8 mouse cellular contexts compared by ENCODE assay signal in the genomic region with DNA sequence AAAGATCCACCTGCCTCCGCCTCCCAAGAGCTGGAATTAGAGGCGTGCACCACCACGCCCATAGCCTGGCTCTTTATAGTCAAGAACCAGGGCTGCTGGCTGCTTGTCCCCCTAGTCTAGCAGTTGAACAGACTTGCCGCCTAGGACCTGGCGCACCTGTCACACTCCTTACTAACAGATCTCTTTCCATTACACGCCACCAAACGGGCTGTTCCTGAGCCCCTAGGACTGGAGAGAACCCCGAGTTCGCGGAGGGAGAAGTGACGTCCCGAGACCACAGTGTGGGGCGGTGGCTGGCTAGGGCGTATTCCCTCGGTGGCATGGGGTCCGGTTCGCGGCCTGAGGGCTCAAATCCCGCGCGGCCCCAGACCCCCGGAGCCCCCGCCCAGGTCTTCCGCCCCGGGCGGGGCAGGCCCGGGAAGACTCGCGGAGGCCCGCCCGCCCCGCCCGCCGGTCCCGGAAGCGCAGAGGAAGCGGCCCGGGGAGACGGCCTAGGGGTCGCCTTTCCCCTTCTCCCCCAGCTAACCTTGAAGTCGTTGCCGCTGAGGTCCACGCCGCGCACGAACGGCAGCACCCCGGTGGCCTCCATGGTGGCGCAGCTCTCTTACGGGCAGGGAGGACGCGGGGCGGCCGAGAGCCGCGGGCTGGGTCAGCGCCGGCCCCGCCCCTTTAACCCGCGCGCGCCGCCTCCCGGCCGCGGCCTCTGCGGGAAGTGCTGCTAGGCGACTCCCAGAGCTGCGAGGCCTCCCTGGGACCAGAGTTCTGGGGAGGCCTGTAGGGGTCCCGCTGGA. TPM values are rescaled to one million over a fixed set of nuclear protein-coding genes. Genes with fewer than 3 reads are reported as not detected.
DNase-seq lines count a peak whose midpoint lies in the region; ATAC-seq lines count a peak whose summit lies in the region.

A gene (minus strand): TSS at position 663 of the 791 bp plus-strand sequence.

- no peaks in the 10 kb centered on the region for H3K9me3 ChIP-seq in heart, embryonic 11.5 days (replicated peaks; ENCODE audit: control insufficient read depth, low read length)
- H3K9me3 ChIP-seq in kidney, embryonic 16.5 days (ENCODE audit: low read length): no peaks in the 10 kb centered on the region
- no peaks in the 10 kb centered on the region for H3K9me3 ChIP-seq in liver, embryonic 12.5 days (replicated peaks)
- no peaks in the 10 kb centered on the region for H3K9me3 ChIP-seq in stomach, embryonic 14.5 days (ENCODE audit: control insufficient read depth, low read depth, low read length)

- peak within 1 kb of the TSS; percentile 85 for H3K27ac ChIP-seq in heart, embryonic 11.5 days (ENCODE audit: low read depth, low read length)
- H3K27ac ChIP-seq in kidney, embryonic 16.5 days (ENCODE audit: low read length): peak within 1 kb of the TSS; percentile 84
- H3K27ac ChIP-seq in liver, embryonic 12.5 days: peak within 1 kb of the TSS; percentile 89
- H3K27ac ChIP-seq in stomach, embryonic 14.5 days (ENCODE audit: low read length): peak within 1 kb of the TSS; percentile 89

- peaks cover 37% of the 10 kb centered on the region for H3K36me3 ChIP-seq in heart, embryonic 11.5 days (ENCODE audit: control insufficient read depth, insufficient read depth, low read length)
- H3K36me3 ChIP-seq in kidney, embryonic 16.5 days (ENCODE audit: insufficient read depth, low read length): peaks cover 33% of the 10 kb centered on the region
- peaks cover 46% of the 10 kb centered on the region for H3K36me3 ChIP-seq in liver, embryonic 12.5 days
- H3K36me3 ChIP-seq in stomach, embryonic 14.5 days (ENCODE audit: control insufficient read depth, insufficient read depth, low read length): peaks cover 19% of the 10 kb centered on the region

- peak; percentile 69 for ATAC-seq in erythroblast, adult 5-6 weeks (replicated peaks; ENCODE audit: low FRiP score, poor library complexity, severe bottlenecking)
- ATAC-seq in heart, embryonic 11.5 days (replicated peaks; ENCODE audit: insufficient number of reproducible peaks, low FRiP score, low TSS enrichment): peak; percentile 78
- ATAC-seq in kidney, embryonic 16.5 days (ENCODE audit: low FRiP score, low TSS enrichment): peak; percentile 81
- peak; percentile 77 for ATAC-seq in liver, embryonic 12.5 days
- peak; percentile 66 for ATAC-seq in stomach, embryonic 14.5 days (ENCODE audit: insufficient number of reproducible peaks, insufficient read depth, low FRiP score, low read depth)

- no peaks in the 10 kb centered on the region for H3K27me3 ChIP-seq in heart, embryonic 11.5 days (ENCODE audit: control insufficient read depth, insufficient read depth, low read length)
- H3K27me3 ChIP-seq in kidney, embryonic 16.5 days (ENCODE audit: insufficient read depth, low read length): no peaks in the 10 kb centered on the region
- H3K27me3 ChIP-seq in liver, embryonic 12.5 days (replicated peaks): no peaks in the 10 kb centered on the region
- H3K27me3 ChIP-seq in stomach, embryonic 14.5 days (ENCODE audit: control insufficient read depth, insufficient read depth, low read length): no peaks in the 10 kb centered on the region

- H3K9ac ChIP-seq in heart, embryonic 11.5 days (ENCODE audit: low read depth, low read length): peak within 1 kb of the TSS; percentile 89
- peak within 1 kb of the TSS; percentile 90 for H3K9ac ChIP-seq in kidney, embryonic 16.5 days (replicated peaks; ENCODE audit: low read length)
- H3K9ac ChIP-seq in liver, embryonic 12.5 days: peak within 1 kb of the TSS; percentile 87
- peak within 1 kb of the TSS; percentile 87 for H3K9ac ChIP-seq in stomach, embryonic 14.5 days (replicated peaks; ENCODE audit: low read depth, low read length)

- under 1% methylated on average over 52 of the region's 71 CpGs for WGBS in heart, embryonic 11.5 days (ENCODE audit: insufficient replicate concordance)
- under 1% methylated on average over 64 of the region's 71 CpGs for WGBS in kidney, embryonic 16.5 days
- WGBS in liver, embryonic 12.5 days (ENCODE audit: insufficient replicate concordance): under 1% methylated on average over 69 of the region's 71 CpGs
- under 1% methylated on average over 57 of the region's 71 CpGs for WGBS in stomach, embryonic 14.5 days

- peaks cover 18% of the 10 kb centered on the region for H3K4me1 ChIP-seq in heart, embryonic 11.5 days (ENCODE audit: control insufficient read depth, insufficient read depth, low read length)
- peaks cover 21% of the 10 kb centered on the region for H3K4me1 ChIP-seq in kidney, embryonic 16.5 days (ENCODE audit: insufficient read depth, low read length)
- H3K4me1 ChIP-seq in liver, embryonic 12.5 days: peaks cover 37% of the 10 kb centered on the region
- peaks cover 17% of the 10 kb centered on the region; the same call in 1 of the 2 replicates for H3K4me1 ChIP-seq in stomach, embryonic 14.5 days (ENCODE audit: control insufficient read depth, insufficient read depth, low read length)

- peak within 1 kb of the TSS; percentile 84 for H3K4me2 ChIP-seq in heart, embryonic 11.5 days
- peak within 1 kb of the TSS; percentile 79 for H3K4me2 ChIP-seq in kidney, embryonic 16.5 days (replicated peaks; ENCODE audit: low read depth, low read length)
- H3K4me2 ChIP-seq in liver, embryonic 12.5 days: peak within 1 kb of the TSS; percentile 83
- peak within 1 kb of the TSS; percentile 66 for H3K4me2 ChIP-seq in stomach, embryonic 14.5 days (replicated peaks; ENCODE audit: low read depth, low read length)

- DNase-seq in CD4-positive helper T cell, adult 2 months (ENCODE audit: low read depth, low spot score): peak; percentile 87
- peak; percentile 82 for DNase-seq in brain, adult 2 months (ENCODE audit: low read depth, low spot score)
- peak; percentile 84 for DNase-seq in naive thymus-derived CD4-positive, alpha-beta T cell, adult 2 months (ENCODE audit: low read depth)

- peak within 1 kb of the TSS; percentile 82 for H3K4me3 ChIP-seq in heart, embryonic 11.5 days (ENCODE audit: low read depth, low read length)
- peak within 1 kb of the TSS; percentile 75 for H3K4me3 ChIP-seq in kidney, embryonic 16.5 days (ENCODE audit: low read length)
- H3K4me3 ChIP-seq in liver, embryonic 12.5 days: peak within 1 kb of the TSS; percentile 88
- peak within 1 kb of the TSS; percentile 87 for H3K4me3 ChIP-seq in stomach, embryonic 14.5 days (ENCODE audit: low read depth, low read length)

RNA-seq across cellular contexts. Expression of the gene that starts here (rescaled TPM):
- 26.9 and 54.8 TPM in 2 replicates for total RNA-seq in erythroblast, adult 5-6 weeks (2015; ENCODE audit: low replicate concordance)
- 32.3 and 66.9 TPM in 2 replicates for total RNA-seq in erythroblast, adult 5-6 weeks (2017; ENCODE audit: low replicate concordance)
- polyA plus RNA-seq in heart, embryonic 11.5 days (2014; fragmentation: Nextera tagmentation; extraction: Ambion mirVana): 63.6 and 79.5 TPM in 2 replicates
- 93.7 and 94.3 TPM in 2 replicates for polyA plus RNA-seq in kidney, embryonic 16.5 days (2015; fragmentation: Nextera tagmentation; extraction: Ambion mirVana)
- polyA plus RNA-seq in liver, embryonic 12.5 days (2016; fragmentation: Nextera tagmentation; extraction: Ambion mirVana): 41.7 and 43.1 TPM in 2 replicates
- 67.6 and 76.2 TPM in 2 replicates for polyA plus RNA-seq in stomach, embryonic 14.5 days (2014; fragmentation: Nextera tagmentation; extraction: Ambion mirVana)

Comparison
In these comparisons a context has a peak if more than half of its experiments do, and no peak if none do; other contexts are left out.
1. Peak in every context shown above with its lines: DNase-seq, ATAC-seq, H3K4me3 ChIP-seq and H3K27ac ChIP-seq.